Mouse (Mus musculus) erythroblast, embryonic 14.5 days (primary cell): ENCODE results near the gene Mslnl.

Experiments used
- GATA1 ChIP-seq: IDR thresholded peaks from 2 replicates; pipeline ENCODE4 v1.6.1; 2012; ENCODE audit warnings: low read length, inconsistent platforms, mixed read lengths
- TAL1 ChIP-seq: IDR thresholded peaks from 3 replicates; pipeline ENCODE4 v1.6.1; 2012; ENCODE audit warnings: low read length, inconsistent platforms, mixed read lengths

- TF ChIP-seq GATA1 (no peak), TAL1 (no peak)
These were observed 13.5 kb downstream of the Mslnl start for GRCm38 (mm10) chr17:25749314-25749713.
